Mouse (Mus musculus): Measurements from ENCODE around the gene Mtmr2.

DNA sequence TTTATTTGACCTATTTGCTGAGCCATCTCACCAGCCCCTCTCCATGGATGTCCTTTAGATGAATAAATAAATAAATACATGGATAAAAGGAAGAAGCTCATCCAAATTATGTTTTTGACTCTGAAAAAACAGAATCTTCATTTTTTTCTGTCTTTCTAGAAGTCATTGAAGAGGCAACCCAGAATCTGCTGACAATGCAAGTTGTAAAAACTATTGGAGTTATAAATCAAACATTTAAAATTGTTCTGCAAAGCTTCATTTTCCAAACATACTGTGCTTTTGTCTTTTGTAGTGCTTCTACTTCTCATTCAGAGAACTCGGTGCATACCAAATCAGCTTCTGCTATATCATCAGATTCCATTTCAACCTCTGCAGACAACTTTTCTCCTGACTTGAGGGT is 33.8 kb downstream of the Mtmr2 start:
- TF ChIP-seq CTCF (IDR thresholded peaks at IDR 0.05; ENCODE audit: borderline replicate concordance, extremely low read depth, insufficient read depth, insufficient read length): no peak
- TF ChIP-seq POLR2A (IDR thresholded peaks at IDR 0.05; ENCODE audit: borderline replicate concordance, extremely low read depth, insufficient read depth, insufficient read length, poor library complexity, severe bottlenecking): no peak
